Mouse (Mus musculus): ENCODE data around the gene Rnf183. TPM values are rescaled to one million over a fixed set of nuclear protein-coding genes. Genes with fewer than 3 reads are reported as not detected.

Gene Rnf183
- 4.2 TPM for polyA plus RNA-seq (2014; fragmentation: Illumina TruSeq; extraction: RNeasy Lipid Tissue Mini Kit (QIAGEN cat#74804); ENCODE audit: low read depth, low replicate concordance)

GRCm38 (mm10) chr4:62435081-62435480 lies at the start of gene Rnf183:
Gene Rnf183 (minus strand): TSS chr4:62435252.

DNA sequence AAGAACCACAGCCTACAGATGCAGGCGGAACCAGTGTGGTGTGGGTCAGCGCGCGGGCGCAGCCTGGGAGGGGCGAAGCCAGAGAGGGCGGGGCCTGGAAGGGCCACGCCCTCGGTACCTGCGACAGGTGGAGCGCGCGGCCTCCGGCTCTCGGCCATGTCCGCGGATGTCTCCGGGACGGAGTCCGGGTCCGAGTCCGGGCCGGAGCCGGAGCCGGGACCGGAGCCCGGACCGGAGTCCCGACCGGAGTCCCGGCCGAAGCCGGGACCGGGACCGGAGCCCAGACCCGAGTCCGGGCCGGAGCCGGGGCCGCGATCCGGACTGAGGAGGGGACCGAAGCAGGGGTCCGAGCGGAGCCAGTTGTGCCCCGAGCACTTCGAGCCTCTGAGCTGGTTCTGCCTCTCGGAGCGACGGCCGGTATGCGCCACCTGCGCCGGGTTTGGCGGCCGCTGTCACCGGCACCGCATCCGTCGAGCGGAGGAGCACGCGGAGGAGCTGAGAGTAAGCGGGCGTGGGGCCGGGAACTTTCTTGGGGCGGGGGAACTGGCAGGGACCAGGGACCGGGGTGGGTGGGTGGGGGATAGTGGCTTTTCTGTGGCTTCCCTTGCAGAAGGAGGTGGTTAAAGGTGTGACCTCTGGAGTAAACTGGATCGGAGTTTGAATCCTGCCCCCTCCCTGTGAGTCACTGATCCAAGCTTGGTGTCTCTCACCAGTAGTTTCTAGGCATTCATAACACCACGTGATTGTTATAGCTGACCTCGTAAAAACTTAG lies 45.1 kb upstream of the Rnf183 start, which contains the start of gene Bspry:
Gene Bspry (plus strand): TSS at position 117 of the 772 bp plus-strand sequence.

DNA sequence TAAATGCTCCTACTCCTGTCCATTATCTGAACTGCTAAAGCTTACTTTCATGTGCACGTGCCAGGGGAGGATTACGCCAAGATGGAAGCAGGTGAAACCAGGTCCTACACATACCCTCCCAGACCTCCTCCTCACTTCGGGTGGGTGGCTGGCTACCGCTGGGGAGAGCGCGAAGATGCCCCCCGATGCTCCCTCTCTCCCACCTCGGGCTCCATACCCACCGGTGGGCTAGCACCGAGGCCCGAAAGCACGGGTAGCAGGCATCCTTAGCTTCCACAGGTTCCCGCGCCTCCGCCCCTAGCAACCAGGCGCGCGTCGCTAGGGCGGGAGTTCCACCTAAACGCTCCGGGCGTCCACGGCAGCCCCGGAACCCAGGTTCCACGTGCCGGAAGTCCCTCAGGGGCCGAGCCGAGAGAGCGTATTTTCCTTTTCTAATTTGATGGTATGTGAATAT lies 35.6 kb upstream of the Rnf183 start, which contains the start of gene Wdr31:
Gene Wdr31 (minus strand): TSS at position 299 of the 454 bp plus-strand sequence.

DNA sequence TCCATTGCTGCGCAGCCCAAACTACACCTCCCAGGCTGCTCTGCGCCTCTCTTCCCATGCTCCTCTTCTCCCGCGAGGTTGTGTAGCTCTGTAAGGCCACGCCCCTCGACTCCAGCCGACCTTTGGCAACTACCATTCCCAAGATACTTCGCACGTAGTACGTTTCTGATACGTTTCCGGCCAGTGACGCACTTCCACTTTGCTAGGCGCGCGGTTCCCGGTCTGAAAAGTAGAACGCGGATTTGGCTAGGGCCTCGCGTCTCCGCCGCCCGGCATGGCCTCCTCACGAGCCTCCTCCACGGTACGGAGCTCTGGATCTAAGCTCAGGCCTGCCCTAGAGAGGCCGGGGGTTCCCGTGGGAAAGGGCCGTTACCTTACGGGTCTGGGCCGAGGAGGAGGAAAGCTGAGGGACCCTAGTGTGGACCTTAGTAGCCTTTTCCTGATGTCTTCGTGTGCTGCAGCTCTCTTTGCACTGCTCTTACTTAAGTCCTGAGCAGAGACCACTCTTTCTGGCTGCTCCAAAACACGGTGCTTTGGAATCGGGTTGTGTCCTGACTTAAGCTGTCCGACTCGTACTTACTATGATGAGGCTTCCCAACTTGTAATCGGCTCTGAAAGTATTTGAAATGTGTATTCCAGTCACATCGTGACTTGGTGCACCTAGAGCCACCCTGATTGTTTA lies 26.3 kb downstream of the Rnf183 start, which contains the start of the genes Cdc26 and Prpf4:
Gene Cdc26 (minus strand): TSS at position 42 of the 682 bp plus-strand sequence.
Gene Prpf4 (plus strand): TSS at position 197 of the 682 bp plus-strand sequence.

Other genes with a start within 250 kb of the Rnf183 start
- gene Zfp37, start 204.2 kb downstream of the Rnf183 start, polyA plus RNA-seq (2014; fragmentation: Illumina TruSeq; extraction: RNeasy Lipid Tissue Mini Kit (QIAGEN cat#74804); ENCODE audit: low read depth, low replicate concordance): 12.1 TPM
- gene Slc31a2, start 172.7 kb downstream of the Rnf183 start, polyA plus RNA-seq (2014; fragmentation: Illumina TruSeq; extraction: RNeasy Lipid Tissue Mini Kit (QIAGEN cat#74804); ENCODE audit: low read depth, low replicate concordance): 17.7 TPM
- gene Fkbp15, start 74.7 kb downstream of the Rnf183 start, polyA plus RNA-seq (2014; fragmentation: Illumina TruSeq; extraction: RNeasy Lipid Tissue Mini Kit (QIAGEN cat#74804); ENCODE audit: low read depth, low replicate concordance): 18.9 TPM
- 232 TPM for gene Slc31a1, start 74.5 kb downstream of the Rnf183 start, polyA plus RNA-seq (2014; fragmentation: Illumina TruSeq; extraction: RNeasy Lipid Tissue Mini Kit (QIAGEN cat#74804); ENCODE audit: low read depth, low replicate concordance)
- gene Cdc26, start 26.6 kb downstream of the Rnf183 start, polyA plus RNA-seq (2014; fragmentation: Illumina TruSeq; extraction: RNeasy Lipid Tissue Mini Kit (QIAGEN cat#74804); ENCODE audit: low read depth, low replicate concordance): 56.6 TPM
- gene Prpf4, start 26.5 kb downstream of the Rnf183 start, polyA plus RNA-seq (2014; fragmentation: Illumina TruSeq; extraction: RNeasy Lipid Tissue Mini Kit (QIAGEN cat#74804); ENCODE audit: low read depth, low replicate concordance): 10.6 TPM
- gene Wdr31, start 35.6 kb upstream of the Rnf183 start, polyA plus RNA-seq (2014; fragmentation: Illumina TruSeq; extraction: RNeasy Lipid Tissue Mini Kit (QIAGEN cat#74804); ENCODE audit: low read depth, low replicate concordance): 6.2 TPM
- 3.4 TPM for gene Bspry, start 44.8 kb upstream of the Rnf183 start, polyA plus RNA-seq (2014; fragmentation: Illumina TruSeq; extraction: RNeasy Lipid Tissue Mini Kit (QIAGEN cat#74804); ENCODE audit: low read depth, low replicate concordance)
- gene Hdhd3, start 68.2 kb upstream of the Rnf183 start, polyA plus RNA-seq (2014; fragmentation: Illumina TruSeq; extraction: RNeasy Lipid Tissue Mini Kit (QIAGEN cat#74804); ENCODE audit: low read depth, low replicate concordance): 0.40 TPM
- 0.93 TPM for gene Alad, start 84.7 kb upstream of the Rnf183 start, polyA plus RNA-seq (2014; fragmentation: Illumina TruSeq; extraction: RNeasy Lipid Tissue Mini Kit (QIAGEN cat#74804); ENCODE audit: low read depth, low replicate concordance)
- gene Pole3, start 89.8 kb upstream of the Rnf183 start, polyA plus RNA-seq (2014; fragmentation: Illumina TruSeq; extraction: RNeasy Lipid Tissue Mini Kit (QIAGEN cat#74804); ENCODE audit: low read depth, low replicate concordance): 47.1 TPM
- gene 4933430I17Rik, start 90.1 kb upstream of the Rnf183 start, polyA plus RNA-seq (2014; fragmentation: Illumina TruSeq; extraction: RNeasy Lipid Tissue Mini Kit (QIAGEN cat#74804); ENCODE audit: low read depth, low replicate concordance): not detected
- 2.6 TPM for gene Rgs3, start 124.6 kb upstream of the Rnf183 start, polyA plus RNA-seq (2014; fragmentation: Illumina TruSeq; extraction: RNeasy Lipid Tissue Mini Kit (QIAGEN cat#74804); ENCODE audit: low read depth, low replicate concordance)